Mouse (Mus musculus): ENCODE results near the gene Auts2. TPM values are rescaled to one million over a fixed set of nuclear protein-coding genes. Genes with fewer than 3 reads are reported as not detected.

Auts2 gene
- polyA plus RNA-seq, 1 experiment from 2014 or later = 36.0 TPM

GRCm38 (mm10) chr5:131490811-131491210 is 1052.3 kb downstream of the Auts2 start:
- no peaks in the 10 kb centered on the region for H3K36me3 ChIP-seq (ENCODE audit: control insufficient read depth, insufficient read depth, low read length)
- H3K4me1 ChIP-seq (ENCODE audit: control insufficient read depth, insufficient read depth, low read length) = peaks cover 2% of the 10 kb centered on the region; the same call in 1 of the 2 replicates
- ATAC-seq (ENCODE audit: low FRiP score) (no peak), DNase-seq (ENCODE audit: low spot score, missing footprints) (no peak)
- WGBS = 84% methylated on average over 2 of the region's 2 CpGs
- no peak overlapping the region for H3K27ac ChIP-seq (ENCODE audit: low read depth, low read length)
- no peak overlapping the region for H3K4me3 ChIP-seq (ENCODE audit: low read depth, low read length)
- no peaks in the 10 kb centered on the region for H3K9me3 ChIP-seq (ENCODE audit: control insufficient read depth, low read length)
- H3K4me2 ChIP-seq = no peak overlapping the region
- H3K9ac ChIP-seq (ENCODE audit: low read length) = no peak overlapping the region
- no peaks in the 10 kb centered on the region for H3K27me3 ChIP-seq (ENCODE audit: control insufficient read depth, insufficient read depth, low read length)

- H3K9ac ChIP-seq (ENCODE audit: low read length) = no peak overlapping the region
- DNase-seq (ENCODE audit: low spot score, missing footprints) (no peak), ATAC-seq (ENCODE audit: low FRiP score) (no peak)
- no peak overlapping the region for H3K4me2 ChIP-seq
- H3K36me3 ChIP-seq (ENCODE audit: control insufficient read depth, insufficient read depth, low read length) = no peaks in the 10 kb centered on the region
- H3K27me3 ChIP-seq (ENCODE audit: control insufficient read depth, insufficient read depth, low read length) = no peaks in the 10 kb centered on the region
- H3K27ac ChIP-seq (ENCODE audit: low read depth, low read length) = no peak overlapping the region
- H3K4me3 ChIP-seq (ENCODE audit: low read depth, low read length) = no peak overlapping the region
- WGBS = 93% methylated on average over 7 of the region's 7 CpGs
- peaks cover 2% of the 10 kb centered on the region; the same call in 1 of the 2 replicates for H3K4me1 ChIP-seq (ENCODE audit: control insufficient read depth, insufficient read depth, low read length)
- H3K9me3 ChIP-seq (ENCODE audit: control insufficient read depth, low read length) = no peaks in the 10 kb centered on the region
Observed at GRCm38 (mm10) chr5:131489846-131490245, 1053.3 kb downstream of the Auts2 start.

DNA sequence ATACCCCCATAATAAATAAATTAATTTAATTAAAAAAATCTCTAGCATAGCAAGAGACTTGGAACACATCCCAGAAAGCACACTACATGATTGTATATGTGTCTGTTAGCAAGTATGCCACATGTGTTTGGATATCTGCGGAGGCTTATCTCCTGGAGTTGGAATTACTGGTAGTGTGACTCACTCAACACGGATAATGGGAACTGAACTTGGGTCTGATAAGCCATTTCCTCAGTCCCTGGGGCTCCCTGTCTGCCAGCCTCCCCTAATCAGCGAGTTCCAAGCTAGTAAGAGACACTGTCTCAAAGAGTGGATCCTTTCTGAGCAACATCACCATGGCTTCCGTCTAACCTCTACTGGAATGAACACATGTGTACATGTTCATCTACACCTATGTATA is 1056.6 kb downstream of the Auts2 start:
- Histone ChIP-seq H3K9ac (ENCODE audit: low read length) (no peak overlapping the region), H3K4me2 (no peak overlapping the region), H3K36me3 (ENCODE audit: control insufficient read depth, insufficient read depth, low read length) (no peaks in the 10 kb centered on the region), H3K27ac (ENCODE audit: low read depth, low read length) (no peak overlapping the region), H3K27me3 (ENCODE audit: control insufficient read depth, insufficient read depth, low read length) (no peaks in the 10 kb centered on the region), H3K4me3 (ENCODE audit: low read depth, low read length) (no peak overlapping the region), H3K9me3 (ENCODE audit: control insufficient read depth, low read length) (no peaks in the 10 kb centered on the region), H3K4me1 (ENCODE audit: control insufficient read depth, insufficient read depth, low read length) (no peaks in the 10 kb centered on the region)
- ATAC-seq (ENCODE audit: low FRiP score) = no peak
- no peak for DNase-seq (ENCODE audit: low spot score, missing footprints)
- 93% methylated on average over 4 of the region's 4 CpGs for WGBS

GRCm38 (mm10) chr5:131475278-131475677 is 1067.9 kb downstream of the Auts2 start:
- no peaks in the 10 kb centered on the region for H3K27me3 ChIP-seq (ENCODE audit: control insufficient read depth, insufficient read depth, low read length)
- H3K27ac ChIP-seq (ENCODE audit: low read depth, low read length) = no peak overlapping the region
- no peak overlapping the region for H3K4me3 ChIP-seq (ENCODE audit: low read depth, low read length)
- DNase-seq (ENCODE audit: low spot score, missing footprints) (no peak), ATAC-seq (ENCODE audit: low FRiP score) (no peak)
- H3K36me3 ChIP-seq (ENCODE audit: control insufficient read depth, insufficient read depth, low read length) = peaks cover 38% of the 10 kb centered on the region
- H3K4me2 ChIP-seq = no peak overlapping the region
- H3K9ac ChIP-seq (ENCODE audit: low read length) = no peak overlapping the region
- no peaks in the 10 kb centered on the region for H3K4me1 ChIP-seq (ENCODE audit: control insufficient read depth, insufficient read depth, low read length)
- H3K9me3 ChIP-seq (ENCODE audit: control insufficient read depth, low read length) = peaks cover 10% of the 10 kb centered on the region; the same call in 1 of the 2 replicates

DNA sequence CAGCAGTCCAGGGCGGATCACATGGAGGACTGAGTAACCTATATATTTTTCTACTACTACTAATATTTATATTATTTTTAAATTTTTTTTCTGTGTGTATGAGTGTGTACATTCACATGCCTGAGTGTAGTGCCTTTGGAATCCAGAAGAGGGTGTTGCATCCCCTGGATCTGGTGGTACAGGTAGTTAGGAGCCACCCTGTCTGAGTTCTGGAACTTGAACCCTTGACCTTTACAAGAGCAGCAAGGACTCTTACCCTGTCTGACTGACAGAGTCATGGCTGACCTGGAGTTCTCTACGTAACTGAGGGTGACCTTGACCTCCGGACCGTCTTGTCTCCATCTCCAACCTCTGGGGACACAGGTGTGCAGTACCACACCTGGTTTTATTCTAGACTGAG is 1074.5 kb downstream of the Auts2 start:
- Histone ChIP-seq H3K9ac (ENCODE audit: low read length) (no peak overlapping the region), H3K36me3 (ENCODE audit: control insufficient read depth, insufficient read depth, low read length) (peaks cover 40% of the 10 kb centered on the region), H3K4me1 (ENCODE audit: control insufficient read depth, insufficient read depth, low read length) (no peaks in the 10 kb centered on the region), H3K27ac (ENCODE audit: low read depth, low read length) (no peak overlapping the region), H3K9me3 (ENCODE audit: control insufficient read depth, low read length) (no peaks in the 10 kb centered on the region; the same call in 1 of the 2 replicates), H3K4me2 (no peak overlapping the region), H3K4me3 (ENCODE audit: low read depth, low read length) (no peak overlapping the region), H3K27me3 (ENCODE audit: control insufficient read depth, insufficient read depth, low read length) (no peaks in the 10 kb centered on the region)
- no peak for DNase-seq (ENCODE audit: low spot score, missing footprints)
- no peak for ATAC-seq (ENCODE audit: low FRiP score)
- 93% methylated on average over 4 of the region's 4 CpGs for WGBS

DNA sequence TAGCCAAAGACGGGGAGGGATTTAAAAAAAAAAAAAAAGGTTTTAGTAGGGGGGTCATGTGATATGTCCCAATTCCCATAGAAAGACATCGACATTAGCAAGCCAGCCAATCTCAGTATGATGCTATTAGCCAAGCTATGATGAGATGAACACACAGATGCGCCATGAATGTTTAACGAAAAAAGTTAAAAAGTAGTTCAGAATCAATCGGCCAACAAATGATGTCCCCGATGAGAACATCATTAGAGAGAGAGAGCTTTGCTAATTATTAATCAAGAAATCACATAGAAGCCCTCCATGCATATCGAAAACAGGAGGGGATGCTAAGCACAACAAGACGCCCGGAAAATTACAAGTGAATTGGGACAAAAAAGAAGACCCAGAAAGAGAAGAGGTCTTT is 1077.0 kb downstream of the Auts2 start:
- DNase-seq (ENCODE audit: low spot score, missing footprints) = no peak
- Histone ChIP-seq H3K4me1 (ENCODE audit: control insufficient read depth, insufficient read depth, low read length) (no peaks in the 10 kb centered on the region), H3K9me3 (ENCODE audit: control insufficient read depth, low read length) (no peaks in the 10 kb centered on the region; the same call in 1 of the 2 replicates), H3K4me3 (ENCODE audit: low read depth, low read length) (no peak overlapping the region), H3K27me3 (ENCODE audit: control insufficient read depth, insufficient read depth, low read length) (no peaks in the 10 kb centered on the region), H3K9ac (ENCODE audit: low read length) (no peak overlapping the region), H3K36me3 (ENCODE audit: control insufficient read depth, insufficient read depth, low read length) (peaks cover 37% of the 10 kb centered on the region), H3K27ac (ENCODE audit: low read depth, low read length) (no peak overlapping the region), H3K4me2 (no peak overlapping the region)
- 97% methylated on average over 9 of the region's 9 CpGs for WGBS
- no peak for ATAC-seq (ENCODE audit: low FRiP score)

DNA sequence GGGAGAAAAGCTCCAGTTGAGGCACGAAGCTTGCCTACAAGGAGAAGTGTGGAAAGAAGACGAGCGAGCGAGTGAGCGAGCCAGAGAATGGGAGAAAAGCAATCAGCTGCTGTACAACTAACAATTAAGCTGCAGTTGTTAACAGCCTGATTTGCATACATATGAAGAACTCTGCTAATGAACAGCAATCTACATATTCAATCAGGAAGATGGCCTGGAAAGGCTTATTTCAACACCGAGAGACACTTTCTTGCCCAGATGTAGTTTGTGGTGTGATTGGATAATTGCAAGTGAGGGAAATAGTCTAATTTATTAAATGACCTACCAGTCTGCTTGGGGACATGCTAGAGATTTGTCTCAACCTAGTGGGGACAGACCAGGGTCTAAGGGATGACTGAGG is 1079.7 kb downstream of the Auts2 start:
- Histone ChIP-seq H3K27ac (ENCODE audit: low read depth, low read length) (no peak overlapping the region), H3K4me1 (ENCODE audit: control insufficient read depth, insufficient read depth, low read length) (peaks cover 2% of the 10 kb centered on the region; the same call in 1 of the 2 replicates), H3K27me3 (ENCODE audit: control insufficient read depth, insufficient read depth, low read length) (no peaks in the 10 kb centered on the region), H3K36me3 (ENCODE audit: control insufficient read depth, insufficient read depth, low read length) (peaks cover 37% of the 10 kb centered on the region), H3K9ac (ENCODE audit: low read length) (no peak overlapping the region), H3K4me2 (no peak overlapping the region), H3K4me3 (ENCODE audit: low read depth, low read length) (no peak overlapping the region), H3K9me3 (ENCODE audit: control insufficient read depth, low read length) (no peaks in the 10 kb centered on the region; the same call in 1 of the 2 replicates)
- no peak for DNase-seq (ENCODE audit: low spot score, missing footprints)
- 90% methylated on average over 6 of the region's 6 CpGs for WGBS
- ATAC-seq (ENCODE audit: low FRiP score) = no peak

GRCm38 (mm10) chr5:131459951-131460350 is 1083.2 kb downstream of the Auts2 start:
- Histone ChIP-seq H3K4me1 (ENCODE audit: control insufficient read depth, insufficient read depth, low read length) (peaks cover 2% of the 10 kb centered on the region; the same call in 1 of the 2 replicates), H3K9me3 (ENCODE audit: control insufficient read depth, low read length) (no peaks in the 10 kb centered on the region), H3K36me3 (ENCODE audit: control insufficient read depth, insufficient read depth, low read length) (peaks cover 35% of the 10 kb centered on the region), H3K4me2 (no peak overlapping the region), H3K4me3 (ENCODE audit: low read depth, low read length) (no peak overlapping the region), H3K27me3 (ENCODE audit: control insufficient read depth, insufficient read depth, low read length) (no peaks in the 10 kb centered on the region), H3K9ac (ENCODE audit: low read length) (no peak overlapping the region), H3K27ac (ENCODE audit: low read depth, low read length) (no peak overlapping the region)
- DNase-seq (ENCODE audit: low spot score, missing footprints) (no peak), ATAC-seq (ENCODE audit: low FRiP score) (no peak)
- WGBS = 83% methylated on average over 6 of the region's 6 CpGs

DNA sequence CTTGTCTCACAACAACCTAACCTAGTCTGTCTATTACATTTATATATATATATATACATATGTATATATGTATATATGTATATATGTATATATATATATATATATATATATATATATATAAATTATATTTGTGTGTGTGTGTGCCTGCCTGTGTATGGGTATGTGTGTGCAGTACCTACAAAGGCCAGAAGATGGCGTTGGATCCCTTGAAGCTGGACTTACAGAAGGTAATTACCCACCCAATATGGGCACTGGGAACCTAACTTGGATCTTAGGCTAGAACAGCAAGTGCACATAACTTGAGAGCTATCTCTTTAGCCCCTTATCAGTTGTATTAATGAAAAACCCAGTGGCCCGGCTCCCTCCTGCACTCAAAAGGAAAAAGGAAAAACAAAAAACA is 1083.6 kb downstream of the Auts2 start:
- Histone ChIP-seq H3K9ac (ENCODE audit: low read length) (no peak overlapping the region), H3K27ac (ENCODE audit: low read depth, low read length) (no peak overlapping the region), H3K4me1 (ENCODE audit: control insufficient read depth, insufficient read depth, low read length) (peaks cover 2% of the 10 kb centered on the region; the same call in 1 of the 2 replicates), H3K36me3 (ENCODE audit: control insufficient read depth, insufficient read depth, low read length) (peaks cover 32% of the 10 kb centered on the region), H3K9me3 (ENCODE audit: control insufficient read depth, low read length) (no peaks in the 10 kb centered on the region), H3K4me2 (no peak overlapping the region), H3K4me3 (ENCODE audit: low read depth, low read length) (no peak overlapping the region), H3K27me3 (ENCODE audit: control insufficient read depth, insufficient read depth, low read length) (no peaks in the 10 kb centered on the region)
- 76% methylated on average over 2 of the region's 2 CpGs for WGBS
- no peak for ATAC-seq (ENCODE audit: low FRiP score)
- DNase-seq (ENCODE audit: low spot score, missing footprints) = no peak

All from midbrain, embryonic 11.5 days (tissue).